Mouse (Mus musculus) myocyte (in vitro differentiated cells): Measurements from ENCODE around the gene Plxna4. TPM values are rescaled to one million over a fixed set of nuclear protein-coding genes. Genes with fewer than 3 reads are reported as not detected.

ENCODE experiments used
- H3K27me3 ChIP-seq: one replicate; pipeline ENCODE4 v1.6.1; 2011; ENCODE audit not compliant: control insufficient read depth, insufficient read depth, insufficient read length
- H3K36me3 ChIP-seq: one replicate; pipeline ENCODE4 v1.6.1; 2011; ENCODE audit not compliant: control insufficient read depth, insufficient read depth
- H3K4me2 ChIP-seq: one replicate; pipeline ENCODE4 v1.6.1; 2011; ENCODE audit warnings: low read depth, control low read depth
- H3K4me3 ChIP-seq: one replicate; pipeline ENCODE4 v1.5.1; 2011; ENCODE audit warnings: mild to moderate bottlenecking, control low read depth, moderate library complexity
- H3K79me2 ChIP-seq: one replicate; pipeline ENCODE4 v1.6.1; 2011; ENCODE audit not compliant: control insufficient read depth, insufficient read depth
- H3ac ChIP-seq: one replicate; pipeline ENCODE4 v1.6.1; 2011; ENCODE audit not compliant: control insufficient read depth, insufficient read length
- CEBPB ChIP-seq: IDR thresholded peaks from 2 replicates; pipeline ENCODE4 v1.6.1; 2011; ENCODE audit warnings: mild to moderate bottlenecking, moderate library complexity; ENCODE audit not compliant: poor library complexity, insufficient read depth, severe bottlenecking
- E2F4 ChIP-seq: IDR thresholded peaks from one replicate; pipeline ENCODE4 v1.6.1; 2011; ENCODE audit warnings: mild to moderate bottlenecking, control low read depth, moderate library complexity; ENCODE audit not compliant: insufficient read depth
- MAX ChIP-seq: IDR thresholded peaks from one replicate; pipeline ENCODE4 v1.6.1; 2011; ENCODE audit warnings: low read depth, mild to moderate bottlenecking, control low read depth
- MYOD1 ChIP-seq, 3 experiments: IDR thresholded peaks; one replicate each; pipeline ENCODE4 v1.6.1; 2011; ENCODE audit warnings: control low read depth in 2 of 3, low read depth in 2 of 3, mild to moderate bottlenecking in 2 of 3, moderate library complexity in 1 of 3; ENCODE audit not compliant: insufficient read length in 2 of 3, control insufficient read depth in 1 of 3
- MYOG ChIP-seq, 3 experiments: IDR thresholded peaks; one replicate each; pipeline ENCODE4 v1.6.1; 2011; ENCODE audit warnings: control low read depth in 2 of 3, low read depth in 2 of 3, mild to moderate bottlenecking in 2 of 3; ENCODE audit not compliant: insufficient read length in 2 of 3, control insufficient read depth in 1 of 3, insufficient read depth in 1 of 3
- POLR2A ChIP-seq: IDR thresholded peaks from one replicate; pipeline ENCODE4 v1.6.1; 2011; ENCODE audit warnings: low read depth, mild to moderate bottlenecking, control low read depth, moderate library complexity; ENCODE audit not compliant: insufficient read length
- POLR2AphosphoS2 ChIP-seq: IDR thresholded peaks from one replicate; pipeline ENCODE4 v1.6.1; 2011; ENCODE audit warnings: low read depth, control low read depth; ENCODE audit not compliant: insufficient read length
- REST ChIP-seq: IDR thresholded peaks from one replicate; pipeline ENCODE4 v1.6.1; 2011; ENCODE audit warnings: mild to moderate bottlenecking, control low read depth, moderate library complexity; ENCODE audit not compliant: insufficient read depth, insufficient read length
- SRF ChIP-seq: IDR thresholded peaks from one replicate; pipeline ENCODE4 v1.6.1; 2011; ENCODE audit warnings: low read depth; ENCODE audit not compliant: control insufficient read depth, insufficient read length
- TCF12 ChIP-seq: IDR thresholded peaks from one replicate; pipeline ENCODE4 v1.6.1; 2011; ENCODE audit warnings: mild to moderate bottlenecking, control low read depth; ENCODE audit not compliant: poor library complexity, insufficient read depth, severe bottlenecking
- TCF3 ChIP-seq: IDR thresholded peaks from one replicate; pipeline ENCODE4 v1.6.1; 2011; ENCODE audit warnings: low read depth, control low read depth; ENCODE audit not compliant: insufficient read length
- USF1 ChIP-seq: IDR thresholded peaks from one replicate; pipeline ENCODE4 v1.6.1; 2011; ENCODE audit warnings: low read depth, mild to moderate bottlenecking, control low read depth, moderate library complexity
- polyA plus RNA-seq: library from polyadenylated mRNA; unstranded; fragments of >200 nt; fragmentation: generic; extraction: Trizol; gene quantifications from one replicate; pipeline ENCODE4 v1.2.1, GENCODE M21; 2012; ENCODE audit warnings: missing spikeins

The Plxna4 gene
- polyA plus RNA-seq, 1 experiment = 0.70 TPM

DNA sequence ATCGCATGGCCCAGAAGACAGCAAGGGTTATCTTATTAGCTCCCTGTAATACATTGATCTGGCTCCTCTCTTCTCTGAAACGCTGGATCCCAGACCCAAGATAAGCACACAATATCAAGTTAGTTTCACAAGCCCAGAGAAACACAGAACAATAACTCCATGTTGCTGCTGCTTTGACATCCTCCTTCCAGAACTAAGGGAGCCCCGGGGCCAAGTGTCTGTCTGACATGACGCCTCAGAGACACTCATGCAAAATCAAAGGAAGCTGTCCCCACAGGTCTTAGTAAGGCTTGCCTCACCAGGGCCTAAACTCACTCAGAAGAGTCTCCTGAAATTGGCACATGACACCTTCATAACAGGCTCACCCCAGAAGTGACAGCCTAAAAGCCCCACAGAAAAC lies 1.6 kb upstream of the Plxna4 start:
- TF ChIP-seq TCF3 = no peak
- TF ChIP-seq REST = no peak
- no peak for TF ChIP-seq MAX
- no peak for TF ChIP-seq SRF
- TF ChIP-seq POLR2AphosphoS2 = no peak
- TF ChIP-seq TCF12 = no peak
- no peak for TF ChIP-seq CEBPB
- no peak for TF ChIP-seq MYOD1 (IDR thresholded peaks at IDR 0.05; ENCODE audit: control insufficient read depth in 1 of 3, insufficient read length in 2 of 3, low read depth in 2 of 3)
- no peak for TF ChIP-seq POLR2A
- TF ChIP-seq E2F4 = no peak
- Histone ChIP-seq H3K27me3 (peaks cover 27% of the 10 kb centered on the region), H3ac (no peak overlapping the region), H3K79me2 (no peaks in the 10 kb centered on the region), H3K4me3 (no peak overlapping the region), H3K4me2 (no peak overlapping the region), H3K36me3 (no peaks in the 10 kb centered on the region)

DNA sequence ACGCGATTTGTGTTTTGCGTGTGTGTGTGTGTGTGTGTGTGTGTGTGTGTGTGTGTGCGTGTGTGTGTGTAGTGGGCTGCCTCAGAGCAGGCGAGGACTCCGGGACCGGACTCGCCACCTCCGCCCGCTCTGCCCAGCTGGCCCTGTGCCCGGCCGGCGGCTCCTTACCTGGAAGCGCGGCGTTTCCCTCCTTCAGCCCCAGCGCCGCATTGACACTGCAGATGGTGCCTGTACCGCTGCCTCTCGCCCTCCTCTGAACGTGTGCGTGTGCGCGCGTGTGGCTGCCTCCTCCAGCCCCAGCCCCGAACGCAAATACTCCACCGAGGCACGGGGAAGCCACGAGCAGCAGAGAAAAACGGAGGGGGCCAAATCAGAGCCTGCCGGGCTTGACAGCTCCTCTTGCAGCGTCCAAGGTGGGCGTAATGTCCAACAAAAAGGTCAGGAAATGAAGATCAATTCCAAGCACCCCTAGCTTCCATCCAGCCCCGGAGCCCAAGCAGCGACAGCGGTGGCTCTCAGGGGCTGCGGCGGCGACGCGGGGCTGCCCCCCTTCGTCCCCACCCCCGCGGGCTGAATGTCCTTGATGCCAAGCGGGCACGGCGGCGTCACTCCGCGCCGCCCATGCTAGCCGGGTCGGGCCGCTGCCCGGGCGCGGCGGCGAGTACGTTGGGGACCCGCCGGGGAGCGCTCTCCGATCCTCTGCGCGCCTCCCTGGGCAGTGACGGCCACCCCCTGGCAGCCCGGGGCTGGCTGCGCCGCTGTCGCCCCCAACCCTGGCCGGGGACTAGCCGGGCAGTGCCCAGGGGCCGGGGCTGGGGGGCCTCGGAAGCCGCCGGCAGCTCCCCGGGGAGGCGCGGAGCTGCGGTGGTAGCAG lies 619 bp downstream of the Plxna4 start:
- Histone ChIP-seq H3K27me3 (peaks cover 31% of the 10 kb centered on the region), H3K79me2 (no peaks in the 10 kb centered on the region), H3K4me2 (peak overlapping the region; percentile 77), H3ac (peak overlapping the region; percentile 6), H3K36me3 (no peaks in the 10 kb centered on the region), H3K4me3 (peak overlapping the region; percentile 21)
- TF ChIP-seq E2F4 (no peak), MYOG (IDR thresholded peaks at IDR 0.05; ENCODE audit: control insufficient read depth in 1 of 3, insufficient read depth in 1 of 3, insufficient read length in 2 of 3, low read depth in 2 of 3) (no peak), TCF12 (no peak), POLR2A (no peak), REST (no peak), TCF3 (no peak), SRF (no peak), MYOD1 (IDR thresholded peaks at IDR 0.05; ENCODE audit: control insufficient read depth in 1 of 3, insufficient read length in 2 of 3, low read depth in 2 of 3) (no peak), MAX (no peak), CEBPB (no peak), POLR2AphosphoS2 (no peak), USF1 (no peak)

DNA sequence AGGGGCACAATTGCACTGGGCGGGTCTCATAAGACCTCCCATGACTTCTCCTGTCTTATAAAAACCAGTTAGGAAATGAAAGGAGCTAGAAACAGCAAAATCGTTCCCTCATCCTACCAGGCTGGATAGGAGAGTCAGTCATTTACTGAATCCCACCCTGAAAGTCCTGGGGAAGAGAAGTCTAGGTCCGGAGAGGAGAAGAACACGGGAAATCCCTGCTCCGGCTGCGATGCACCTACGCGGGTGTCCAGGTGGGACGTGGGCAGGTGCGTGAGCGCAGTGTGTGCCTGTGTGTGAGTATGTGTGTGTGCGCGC lies 1.2 kb downstream of the Plxna4 start:
- Histone ChIP-seq H3K36me3 (no peaks in the 10 kb centered on the region), H3K79me2 (no peaks in the 10 kb centered on the region), H3ac (no peak overlapping the region), H3K27me3 (peaks cover 32% of the 10 kb centered on the region), H3K4me2 (peak overlapping the region; percentile 77), H3K4me3 (peak overlapping the region; percentile 21)
- TF ChIP-seq MYOD1 (IDR thresholded peaks at IDR 0.05; ENCODE audit: control insufficient read depth in 1 of 3, insufficient read length in 2 of 3, low read depth in 2 of 3) (no peak), TCF12 (no peak), USF1 (no peak), CEBPB (no peak), POLR2A (no peak), SRF (no peak), REST (no peak), POLR2AphosphoS2 (no peak), E2F4 (no peak)

DNA sequence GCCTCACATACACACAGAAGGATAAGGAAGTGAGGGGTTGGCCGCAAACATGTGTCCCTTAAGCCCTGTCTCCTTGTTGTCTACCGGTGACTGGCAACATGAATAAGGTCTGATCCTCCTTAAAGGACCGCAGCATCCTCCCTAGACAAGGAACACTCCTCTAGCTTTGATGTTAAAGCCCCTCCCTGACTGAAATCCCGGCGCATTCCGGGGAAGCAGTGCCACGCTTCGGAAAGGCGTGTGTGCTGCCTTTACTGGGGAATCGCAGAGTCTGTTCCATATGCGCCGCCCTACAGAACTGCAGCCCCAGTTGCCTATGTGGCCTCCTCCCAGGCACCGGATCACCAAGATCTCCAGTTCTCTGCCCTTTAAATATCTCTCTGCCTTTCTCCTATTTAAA lies 1.6 kb downstream of the Plxna4 start:
- Histone ChIP-seq H3K79me2 (no peaks in the 10 kb centered on the region), H3K36me3 (no peaks in the 10 kb centered on the region), H3K4me3 (peak overlapping the region; percentile 21), H3K4me2 (peak overlapping the region; percentile 77), H3K27me3 (peaks cover 36% of the 10 kb centered on the region), H3ac (no peak overlapping the region)
- no peak for TF ChIP-seq TCF3

- no peak overlapping the region for H3K4me2 ChIP-seq
- no peak overlapping the region for H3ac ChIP-seq
- no peak overlapping the region for H3K4me3 ChIP-seq
- peaks cover 35% of the 10 kb centered on the region for H3K27me3 ChIP-seq
- H3K79me2 ChIP-seq = no peaks in the 10 kb centered on the region
- TF ChIP-seq USF1 = no peak
- TF ChIP-seq CEBPB = no peak
- TF ChIP-seq REST = no peak
- no peak for TF ChIP-seq MYOG (IDR thresholded peaks at IDR 0.05; ENCODE audit: control insufficient read depth in 1 of 3, insufficient read depth in 1 of 3, insufficient read length in 2 of 3, low read depth in 2 of 3)
- no peak for TF ChIP-seq TCF12
- TF ChIP-seq E2F4 = no peak
- TF ChIP-seq POLR2AphosphoS2 = no peak
- TF ChIP-seq POLR2A = no peak
- TF ChIP-seq MYOD1 (IDR thresholded peaks at IDR 0.05; ENCODE audit: control insufficient read depth in 1 of 3, insufficient read length in 2 of 3, low read depth in 2 of 3) = no peak
- TF ChIP-seq MAX = no peak
- no peak for TF ChIP-seq TCF3
- TF ChIP-seq SRF = no peak
- no peaks in the 10 kb centered on the region for H3K36me3 ChIP-seq
These were observed 2.8 kb downstream of the Plxna4 start for GRCm38 (mm10) chr6:32585211-32585610.
